ENCODE assay signal across 8 mouse cellular contexts in genomic region chr11:16559001-16559699, GRCm38 (mm10). TPM values are rescaled to one million over a fixed set of nuclear protein-coding genes. Genes with fewer than 3 reads are reported as not detected.
A peak's percentile ranks its signal among the peaks of the same experiment; 100 is the strongest.
DNase-seq lines count a peak whose midpoint lies in the region; ATAC-seq and TF ChIP-seq lines count a peak whose summit lies in the region.

No protein-coding gene starts in this region.

- intact Hi-C loops in gastrocnemius, postnatal 14 days (cut with DNase I; ENCODE audit: low total_unique reads), result no loop called here

- peak; percentile 8 for DNase-seq in gastrocnemius, postnatal 14 days
- DNase-seq in gastrocnemius, postnatal 25 days, result no peak
- DNase-seq in NIH3T3 (ENCODE audit: low read depth), result peak; percentile 86
- peak; percentile 90 for DNase-seq in limb, embryonic 14.5 days (ENCODE audit: low spot score)
- no peak for DNase-seq in right cerebral cortex, adult 18-20 months
- DNase-seq in urinary bladder, postnatal 10 days (ENCODE audit: low spot score), result no peak

- 41% methylated on average over 16 of the region's 16 CpGs for WGBS in heart, embryonic 11.5 days (ENCODE audit: insufficient replicate concordance)
- 15% methylated on average over 16 of the region's 16 CpGs for WGBS in limb, embryonic 14.5 days

- no peaks in the 10 kb centered on the region for H3K36me3 ChIP-seq in heart, embryonic 11.5 days (ENCODE audit: control insufficient read depth, insufficient read depth, low read length)
- H3K36me3 ChIP-seq in limb, embryonic 14.5 days (ENCODE audit: control insufficient read depth, insufficient read depth, low read length), result no peaks in the 10 kb centered on the region

- H3K9ac ChIP-seq in heart, embryonic 11.5 days (ENCODE audit: low read depth, low read length), result no peak overlapping the region
- peak overlapping the region; percentile 26; the same call in 1 of the 2 replicates for H3K9ac ChIP-seq in limb, embryonic 14.5 days (ENCODE audit: low read depth, low read length, severe bottlenecking)

- H3K27me3 ChIP-seq in heart, embryonic 11.5 days (ENCODE audit: control insufficient read depth, insufficient read depth, low read length), result no peaks in the 10 kb centered on the region
- no peaks in the 10 kb centered on the region for H3K27me3 ChIP-seq in limb, embryonic 14.5 days (ENCODE audit: control insufficient read depth, insufficient read depth, low read length)

- H3K9me3 ChIP-seq in heart, embryonic 11.5 days (replicated peaks; ENCODE audit: control insufficient read depth, low read length), result no peaks in the 10 kb centered on the region
- no peaks in the 10 kb centered on the region for H3K9me3 ChIP-seq in limb, embryonic 14.5 days (ENCODE audit: control insufficient read depth, low read length)

- ATAC-seq in heart, embryonic 11.5 days (replicated peaks; ENCODE audit: insufficient number of reproducible peaks, low FRiP score, low TSS enrichment), result no peak; the same call in 1 of the 2 replicates
- ATAC-seq in limb, embryonic 14.5 days (ENCODE audit: low FRiP score, low read depth), result peak; percentile 84
- no peak for ATAC-seq in cerebellum, adult (ENCODE audit: insufficient number of reproducible peaks, low FRiP score, low TSS enrichment)

- TF ChIP-seq POLR2A in limb, embryonic 14.5 days (IDR thresholded peaks at IDR 0.05; ENCODE audit: borderline replicate concordance, extremely low read depth, insufficient read depth, insufficient read length), result no peak

- no peaks in the 10 kb centered on the region for H3K4me1 ChIP-seq in heart, embryonic 11.5 days (ENCODE audit: control insufficient read depth, insufficient read depth, low read length)
- H3K4me1 ChIP-seq in limb, embryonic 14.5 days (ENCODE audit: control insufficient read depth, insufficient read depth, low read length), result peaks cover 22% of the 10 kb centered on the region

- no peak overlapping the region; the same call in 1 of the 2 replicates for H3K4me2 ChIP-seq in heart, embryonic 11.5 days
- peak overlapping the region; percentile 25 for H3K4me2 ChIP-seq in limb, embryonic 14.5 days (replicated peaks; ENCODE audit: low read depth, low read length, severe bottlenecking)

- no peak overlapping the region for H3K4me3 ChIP-seq in heart, embryonic 11.5 days (ENCODE audit: low read depth, low read length)
- no peak overlapping the region for H3K4me3 ChIP-seq in limb, embryonic 14.5 days (replicated peaks; ENCODE audit: low read length)

- peak overlapping the region; percentile 46; the same call in 1 of the 2 replicates for H3K27ac ChIP-seq in heart, embryonic 11.5 days (ENCODE audit: low read depth, low read length)
- H3K27ac ChIP-seq in limb, embryonic 14.5 days (replicated peaks; ENCODE audit: low read depth, low read length), result peak overlapping the region; percentile 83

RNA-seq across cellular contexts. Expression of gene Sec61g, which starts 50.9 kb away (rescaled TPM):
- total RNA-seq in gastrocnemius, postnatal 14 days (2021), result 1 to 10 TPM; 2.2 to 2.3 TPM
- total RNA-seq in gastrocnemius, postnatal 25 days (2021), result 1 to 10 TPM; 2.2 to 3.6 TPM
- polyA plus RNA-seq in heart, embryonic 11.5 days (2014; fragmentation: Nextera tagmentation; extraction: Ambion mirVana), result 28.7 and 36.6 TPM in 2 replicates
- polyA plus RNA-seq in limb, embryonic 14.5 days (2012; rRNA removed), result 50.2 and 55.4 TPM in 2 replicates
- 36.7 and 45.2 TPM in 2 replicates for polyA plus RNA-seq in limb, embryonic 14.5 days (2014; fragmentation: Nextera tagmentation; extraction: Ambion mirVana)

Comparison
In these comparisons a context has a peak if more than half of its experiments do, and no peak if none do; other contexts are left out.
1. DNase-seq: peak in gastrocnemius, postnatal 14 days (single experiment), NIH3T3 (single experiment) and limb, embryonic 14.5 days (single experiment); none in gastrocnemius, postnatal 25 days (single experiment), right cerebral cortex, adult 18-20 months (single experiment) and urinary bladder, postnatal 10 days (single experiment).